Mouse (Mus musculus): ENCODE results near the gene Gga3. TPM values are rescaled to one million over a fixed set of nuclear protein-coding genes. Genes with fewer than 3 reads are reported as not detected.
A peak's percentile ranks its signal among the peaks of the same experiment; 100 is the strongest.

Gene Gga3
- polyA plus RNA-seq, 1 experiment from 2014 or later: 36.5 TPM

- Histone ChIP-seq H3K27me3 (ENCODE audit: control insufficient read depth, insufficient read depth, low read length) (no peaks in the 10 kb centered on the region), H3K9me3 (ENCODE audit: control insufficient read depth, low read length) (no peaks in the 10 kb centered on the region), H3K4me1 (replicated peaks; ENCODE audit: control insufficient read depth, insufficient read depth, low read length) (no peaks in the 10 kb centered on the region), H3K4me3 (ENCODE audit: low read depth, low read length) (no peak overlapping the region), H3K27ac (ENCODE audit: low read depth, low read length) (no peak overlapping the region), H3K9ac (ENCODE audit: low read length) (no peak overlapping the region), H3K36me3 (ENCODE audit: control insufficient read depth, insufficient read depth, low read length) (peaks cover 5% of the 10 kb centered on the region; the same call in 1 of the 2 replicates), H3K4me2 (ENCODE audit: low read depth, low read length, severe bottlenecking) (no peak overlapping the region)
- whole genome bisulfite sequencing: 64% methylated on average over 2 of the region's 2 CpGs
- DNase-seq (ENCODE audit: low spot score) (no peak), ATAC-seq (replicated peaks; ENCODE audit: low FRiP score) (no peak)
These were observed 65.8 kb downstream of the Gga3 start for GRCm38 (mm10) chr11:115538045-115538444.

- Histone ChIP-seq H3K9me3 (ENCODE audit: control insufficient read depth, low read length) (no peaks in the 10 kb centered on the region), H3K9ac (ENCODE audit: low read length) (no peak overlapping the region), H3K4me2 (ENCODE audit: low read depth, low read length, severe bottlenecking) (peak overlapping the region; percentile 79; the same call in 1 of the 2 replicates), H3K4me1 (replicated peaks; ENCODE audit: control insufficient read depth, insufficient read depth, low read length) (no peaks in the 10 kb centered on the region), H3K27ac (ENCODE audit: low read depth, low read length) (peak overlapping the region; percentile 99), H3K36me3 (ENCODE audit: control insufficient read depth, insufficient read depth, low read length) (peaks cover 10% of the 10 kb centered on the region; the same call in 1 of the 2 replicates), H3K4me3 (ENCODE audit: low read depth, low read length) (no peak overlapping the region; the same call in 1 of the 2 replicates), H3K27me3 (ENCODE audit: control insufficient read depth, insufficient read depth, low read length) (no peaks in the 10 kb centered on the region)
- ATAC-seq (replicated peaks; ENCODE audit: low FRiP score) (peak; percentile 11; the same call in 1 of the 2 replicates), DNase-seq (ENCODE audit: low spot score) (no peak)
- 89% methylated on average over 10 of the region's 10 CpGs for WGBS
These were observed 66.8 kb downstream of the Gga3 start for GRCm38 (mm10) chr11:115536856-115537568.

DNA sequence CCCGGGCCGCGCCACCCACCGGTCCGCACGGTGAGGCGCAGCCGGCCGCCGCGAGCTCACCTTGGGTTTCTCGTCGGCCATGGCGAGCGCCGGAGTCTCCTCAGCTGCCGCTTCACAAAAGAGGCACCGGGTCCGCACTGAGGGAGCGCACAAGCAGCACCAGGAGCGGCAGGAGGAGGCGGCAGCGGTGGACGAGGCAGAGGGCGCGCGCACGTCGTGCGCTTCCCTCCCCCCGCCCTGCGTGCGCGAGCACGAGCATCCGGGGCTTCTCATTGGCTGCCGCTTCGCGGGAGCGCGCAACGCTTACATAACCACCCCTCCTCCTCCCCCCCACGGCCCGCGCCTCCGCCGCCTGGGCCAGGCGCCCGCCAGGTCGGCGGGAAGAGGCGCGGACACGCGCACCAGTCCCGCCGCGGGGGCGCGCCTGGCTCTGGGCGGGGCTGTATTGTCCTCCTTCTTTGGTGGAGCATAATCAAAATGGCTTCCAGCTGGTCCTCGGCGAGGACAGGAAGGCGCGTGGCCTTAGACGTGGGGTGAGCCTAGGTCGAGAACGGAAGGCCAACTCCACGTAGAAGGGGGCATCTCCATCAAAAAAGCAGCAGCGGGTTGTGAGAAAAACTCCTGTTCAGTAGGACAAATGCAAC lies 67.7 kb downstream of the Gga3 start, which contains the start of gene Sumo2:
Gene Sumo2 (minus strand): TSS at position 239 of the 644 bp plus-strand sequence.
- peak within 1 kb of the TSS; percentile 79 for H3K4me2 ChIP-seq (ENCODE audit: low read depth, low read length, severe bottlenecking)
- peak within 1 kb of the TSS; percentile 96 for H3K4me3 ChIP-seq (ENCODE audit: low read depth, low read length)
- 1% methylated on average over 56 of the region's 70 CpGs for WGBS

GRCm38 (mm10) chr11:115535401-115536037 lies 68.3 kb downstream of the Gga3 start:
- 1% methylated on average over 49 of the region's 84 CpGs for WGBS
- DNase-seq (ENCODE audit: low spot score) (peak; percentile 87), ATAC-seq (replicated peaks; ENCODE audit: low FRiP score) (peak; percentile 72)
- Histone ChIP-seq H3K9me3 (ENCODE audit: control insufficient read depth, low read length) (no peaks in the 10 kb centered on the region), H3K27me3 (ENCODE audit: control insufficient read depth, insufficient read depth, low read length) (no peaks in the 10 kb centered on the region), H3K36me3 (ENCODE audit: control insufficient read depth, insufficient read depth, low read length) (peaks cover 12% of the 10 kb centered on the region; the same call in 1 of the 2 replicates), H3K4me3 (ENCODE audit: low read depth, low read length) (peak overlapping the region; percentile 96), H3K9ac (ENCODE audit: low read length) (peak overlapping the region; percentile 99), H3K27ac (ENCODE audit: low read depth, low read length) (peak overlapping the region; percentile 99), H3K4me1 (replicated peaks; ENCODE audit: control insufficient read depth, insufficient read depth, low read length) (no peaks in the 10 kb centered on the region), H3K4me2 (ENCODE audit: low read depth, low read length, severe bottlenecking) (peak overlapping the region; percentile 79)

More for the DNA sequence above, 67.7 kb downstream of the Gga3 start, which contains the start of gene Sumo2:
- Histone ChIP-seq H3K27me3 (ENCODE audit: control insufficient read depth, insufficient read depth, low read length) (no peaks in the 10 kb centered on the region), H3K27ac (ENCODE audit: low read depth, low read length) (peak within 1 kb of the TSS; percentile 99), H3K9me3 (ENCODE audit: control insufficient read depth, low read length) (no peaks in the 10 kb centered on the region), H3K9ac (ENCODE audit: low read length) (peak within 1 kb of the TSS; percentile 99), H3K36me3 (ENCODE audit: control insufficient read depth, insufficient read depth, low read length) (peaks cover 12% of the 10 kb centered on the region; the same call in 1 of the 2 replicates), H3K4me1 (replicated peaks; ENCODE audit: control insufficient read depth, insufficient read depth, low read length) (no peaks in the 10 kb centered on the region)
- DNase-seq (ENCODE audit: low spot score): peak; percentile 100
- peak; percentile 88 for ATAC-seq (replicated peaks; ENCODE audit: low FRiP score)

DNA sequence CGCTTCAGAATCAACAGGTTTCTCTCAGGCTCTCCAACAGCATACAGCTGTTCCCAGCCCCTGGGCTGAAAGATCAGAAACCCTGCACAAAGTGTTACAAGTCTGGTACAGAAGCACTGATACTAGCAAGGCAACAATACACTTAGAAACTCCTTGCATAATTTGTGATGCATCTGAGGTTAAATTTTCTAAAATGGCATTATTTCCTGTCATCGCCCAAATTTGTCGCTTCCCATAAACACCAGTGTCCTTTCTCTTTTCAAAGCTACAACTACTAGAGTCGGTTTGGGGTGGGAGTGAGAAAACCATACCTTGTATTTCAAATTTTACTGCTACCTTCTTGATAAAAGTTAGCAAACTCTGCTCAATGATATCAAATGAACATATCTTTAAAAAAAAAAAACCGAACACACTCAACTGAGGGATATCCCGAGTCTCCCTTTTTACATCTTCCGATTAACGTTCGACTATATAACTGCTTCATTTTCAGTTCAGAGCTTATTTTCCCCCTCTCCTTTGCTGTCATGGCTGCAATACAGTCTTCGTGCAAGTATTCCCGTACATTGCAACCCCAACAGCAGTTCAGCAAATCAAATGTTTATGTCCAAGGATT lies 69.0 kb downstream of the Gga3 start:
- Histone ChIP-seq H3K4me3 (ENCODE audit: low read depth, low read length) (peak overlapping the region; percentile 96), H3K27ac (ENCODE audit: low read depth, low read length) (peak overlapping the region; percentile 99), H3K27me3 (ENCODE audit: control insufficient read depth, insufficient read depth, low read length) (no peaks in the 10 kb centered on the region), H3K9me3 (ENCODE audit: control insufficient read depth, low read length) (no peaks in the 10 kb centered on the region), H3K4me2 (ENCODE audit: low read depth, low read length, severe bottlenecking) (peak overlapping the region; percentile 79), H3K36me3 (ENCODE audit: control insufficient read depth, insufficient read depth, low read length) (peaks cover 16% of the 10 kb centered on the region), H3K4me1 (replicated peaks; ENCODE audit: control insufficient read depth, insufficient read depth, low read length) (no peaks in the 10 kb centered on the region), H3K9ac (ENCODE audit: low read length) (peak overlapping the region; percentile 99)
- WGBS: 8% methylated on average over 11 of the region's 11 CpGs
- ATAC-seq (replicated peaks; ENCODE audit: low FRiP score) (no peak), DNase-seq (ENCODE audit: low spot score) (no peak)

Other genes starting within 250 kb of the Gga3 start
- gene Hid1, start 236.3 kb downstream of the Gga3 start, polyA plus RNA-seq (2014; fragmentation: Nextera tagmentation; extraction: Ambion mirVana): 22.3 and 26.0 TPM in 2 replicates
- gene Cdr2l, start 222.1 kb downstream of the Gga3 start, polyA plus RNA-seq (2014; fragmentation: Nextera tagmentation; extraction: Ambion mirVana): 29.0 and 29.7 TPM in 2 replicates
- 253 and 265 TPM in 2 replicates for gene Mrpl58, start 200.3 kb downstream of the Gga3 start, polyA plus RNA-seq (2014; fragmentation: Nextera tagmentation; extraction: Ambion mirVana)
- 814 TPM in 2 replicates for gene Atp5h, start 184.1 kb downstream of the Gga3 start, polyA plus RNA-seq (2014; fragmentation: Nextera tagmentation; extraction: Ambion mirVana)
- gene Kctd2, start 183.9 kb downstream of the Gga3 start, polyA plus RNA-seq (2014; fragmentation: Nextera tagmentation; extraction: Ambion mirVana): 24.5 and 27.1 TPM in 2 replicates
- gene Trim80, start 163.5 kb downstream of the Gga3 start, polyA plus RNA-seq (2014; fragmentation: Nextera tagmentation; extraction: Ambion mirVana): 0.16 and 0.23 TPM in 2 replicates
- gene Slc16a5, start 141.6 kb downstream of the Gga3 start, polyA plus RNA-seq (2014; fragmentation: Nextera tagmentation; extraction: Ambion mirVana): 0.16 and 0.24 TPM in 2 replicates
- 8.9 and 9.7 TPM in 2 replicates for gene Armc7, start 128.4 kb downstream of the Gga3 start, polyA plus RNA-seq (2014; fragmentation: Nextera tagmentation; extraction: Ambion mirVana)
- gene Nt5c, start 112.2 kb downstream of the Gga3 start, polyA plus RNA-seq (2014; fragmentation: Nextera tagmentation; extraction: Ambion mirVana): 72.6 and 78.5 TPM in 2 replicates
- gene Jpt1, start 89.7 kb downstream of the Gga3 start, polyA plus RNA-seq (2014; fragmentation: Nextera tagmentation; extraction: Ambion mirVana): 961 and 989 TPM in 2 replicates
- 1,384 and 1,509 TPM in 2 replicates for gene Sumo2, start 67.8 kb downstream of the Gga3 start, polyA plus RNA-seq (2014; fragmentation: Nextera tagmentation; extraction: Ambion mirVana)
- gene Nup85, start 39.6 kb downstream of the Gga3 start, polyA plus RNA-seq (2014; fragmentation: Nextera tagmentation; extraction: Ambion mirVana): 236 and 245 TPM in 2 replicates
- 93.9 and 95.3 TPM in 2 replicates for gene Mrps7, start 126 bp downstream of the Gga3 start, polyA plus RNA-seq (2014; fragmentation: Nextera tagmentation; extraction: Ambion mirVana)
- 19.2 and 22.6 TPM in 2 replicates for gene Mif4gd, start 8.9 kb upstream of the Gga3 start, polyA plus RNA-seq (2014; fragmentation: Nextera tagmentation; extraction: Ambion mirVana)
- 26.4 and 27.7 TPM in 2 replicates for gene Slc25a19, start 24.2 kb upstream of the Gga3 start, polyA plus RNA-seq (2014; fragmentation: Nextera tagmentation; extraction: Ambion mirVana)
- 63.0 and 71.4 TPM in 2 replicates for gene Grb2, start 104.5 kb upstream of the Gga3 start, polyA plus RNA-seq (2014; fragmentation: Nextera tagmentation; extraction: Ambion mirVana)
- gene Tmem94, start 161.4 kb upstream of the Gga3 start, polyA plus RNA-seq (2014; fragmentation: Nextera tagmentation; extraction: Ambion mirVana): 25.9 and 28.9 TPM in 2 replicates
- 20.4 and 21.2 TPM in 2 replicates for gene Caskin2, start 209.6 kb upstream of the Gga3 start, polyA plus RNA-seq (2014; fragmentation: Nextera tagmentation; extraction: Ambion mirVana)
- 29.4 and 33.4 TPM in 2 replicates for gene Tsen54, start 210.7 kb upstream of the Gga3 start, polyA plus RNA-seq (2014; fragmentation: Nextera tagmentation; extraction: Ambion mirVana)
- 3.9 and 5.5 TPM in 2 replicates for gene Llgl2, start 220.0 kb upstream of the Gga3 start, polyA plus RNA-seq (2014; fragmentation: Nextera tagmentation; extraction: Ambion mirVana)

Measured in forebrain, embryonic 11.5 days (tissue).